Mouse (Mus musculus) E14TG2a.4 (cell line): ENCODE measurements around the gene Zbtb25.

Experiments
- CTCF ChIP-seq: conservative IDR thresholded peaks from 2 replicates; pipeline ENCODE4 v1.5.1; 2014; ENCODE audit warnings: low read length
- NANOG ChIP-seq: IDR thresholded peaks from 2 replicates; pipeline ENCODE4 v1.6.1; 2014; ENCODE audit warnings: borderline replicate concordance, low read length, mixed read lengths

DNA sequence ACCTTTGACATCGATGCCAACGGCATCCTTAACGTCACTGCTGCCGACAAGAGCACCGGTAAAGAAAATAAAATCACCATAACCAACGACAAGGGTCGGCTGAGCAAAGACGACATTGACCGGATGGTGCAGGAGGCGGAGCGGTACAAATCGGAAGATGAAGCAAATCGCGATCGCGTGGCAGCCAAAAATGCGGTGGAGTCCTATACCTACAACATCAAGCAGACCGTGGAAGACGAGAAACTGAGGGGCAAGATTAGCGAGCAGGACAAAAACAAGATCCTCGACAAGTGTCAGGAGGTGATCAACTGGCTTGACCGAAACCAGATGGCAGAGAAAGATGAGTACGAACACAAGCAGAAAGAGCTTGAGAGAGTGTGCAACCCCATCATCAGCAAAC lies 36.6 kb upstream of the Zbtb25 start:
- no peak for TF ChIP-seq CTCF
- TF ChIP-seq NANOG: no peak
